Mouse (Mus musculus): ENCODE data around the gene Tmem8b. TPM values are rescaled to one million over a fixed set of nuclear protein-coding genes. Genes with fewer than 3 reads are reported as not detected.

Gene Tmem8b
- polyA plus RNA-seq, 1 experiment, result 17.3 TPM

GRCm38 (mm10) chr4:43678541-43678940 lies 9.8 kb downstream of the Tmem8b start:
- DNase-seq, result no peak
- TF ChIP-seq POLR2A (IDR thresholded peaks at IDR 0.05; ENCODE audit: borderline replicate concordance, extremely low read depth, low read depth, low read length), result no peak
- TF ChIP-seq CTCF (IDR thresholded peaks at IDR 0.05; ENCODE audit: insufficient read depth, low read length), result no peak
- 91% methylated on average over 6 of the region's 6 CpGs for WGBS
- no peaks in the 10 kb centered on the region for H3K4me1 ChIP-seq (ENCODE audit: control insufficient read depth, insufficient read depth, low read length)
- H3K4me3 ChIP-seq (replicated peaks; ENCODE audit: extremely low read depth, low read depth, low read length), result no peak overlapping the region

DNA sequence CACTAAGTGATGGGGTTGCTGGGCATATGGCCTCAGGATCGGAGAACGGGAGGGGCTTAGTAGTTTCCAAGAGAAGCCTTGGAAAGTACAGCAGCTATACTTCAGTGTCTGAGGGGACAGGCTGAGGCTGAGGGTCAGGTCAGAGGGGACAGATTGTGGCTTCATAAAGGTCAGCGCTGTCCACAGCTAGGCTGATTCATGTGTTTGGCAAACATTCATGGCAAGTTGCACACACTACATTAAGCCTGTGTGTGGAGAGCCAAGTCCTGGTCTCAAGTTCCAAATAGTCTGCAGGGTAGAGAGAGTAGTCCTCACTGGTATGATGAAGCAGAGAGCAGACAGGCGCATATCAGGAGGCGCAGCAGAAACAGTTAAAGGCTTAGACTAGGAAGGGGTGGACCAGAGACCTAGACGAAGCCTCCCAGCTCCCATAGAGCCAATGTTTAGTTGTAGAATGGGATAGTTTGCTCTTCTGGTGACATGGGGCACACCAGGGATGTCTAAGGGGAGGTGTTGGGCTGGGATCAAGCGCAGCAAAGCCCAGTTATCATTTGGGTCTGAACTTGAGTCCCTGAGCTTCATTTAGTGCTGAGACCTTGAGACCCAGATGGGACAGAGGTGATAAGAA lies 10.8 kb downstream of the Tmem8b start:
- WGBS, result 80% methylated on average over 7 of the region's 7 CpGs
- no peak for DNase-seq
- no peak overlapping the region for H3K4me3 ChIP-seq (replicated peaks; ENCODE audit: extremely low read depth, low read depth, low read length)
- TF ChIP-seq POLR2A (IDR thresholded peaks at IDR 0.05; ENCODE audit: borderline replicate concordance, extremely low read depth, low read depth, low read length) (no peak), CTCF (IDR thresholded peaks at IDR 0.05; ENCODE audit: insufficient read depth, low read length) (no peak)
- H3K4me1 ChIP-seq (ENCODE audit: control insufficient read depth, insufficient read depth, low read length), result no peaks in the 10 kb centered on the region

GRCm38 (mm10) chr4:43690021-43690420 lies 21.2 kb downstream of the Tmem8b start:
- DNase-seq, result no peak
- TF ChIP-seq CTCF (IDR thresholded peaks at IDR 0.05; ENCODE audit: insufficient read depth, low read length), result no peak
- no peak for TF ChIP-seq POLR2A (IDR thresholded peaks at IDR 0.05; ENCODE audit: borderline replicate concordance, extremely low read depth, low read depth, low read length)
- Histone ChIP-seq H3K4me3 (replicated peaks; ENCODE audit: extremely low read depth, low read depth, low read length) (no peak overlapping the region), H3K4me1 (ENCODE audit: control insufficient read depth, insufficient read depth, low read length) (peaks cover 2% of the 10 kb centered on the region; the same call in 1 of the 2 replicates)
- 95% methylated on average over 17 of the region's 17 CpGs for WGBS

DNA sequence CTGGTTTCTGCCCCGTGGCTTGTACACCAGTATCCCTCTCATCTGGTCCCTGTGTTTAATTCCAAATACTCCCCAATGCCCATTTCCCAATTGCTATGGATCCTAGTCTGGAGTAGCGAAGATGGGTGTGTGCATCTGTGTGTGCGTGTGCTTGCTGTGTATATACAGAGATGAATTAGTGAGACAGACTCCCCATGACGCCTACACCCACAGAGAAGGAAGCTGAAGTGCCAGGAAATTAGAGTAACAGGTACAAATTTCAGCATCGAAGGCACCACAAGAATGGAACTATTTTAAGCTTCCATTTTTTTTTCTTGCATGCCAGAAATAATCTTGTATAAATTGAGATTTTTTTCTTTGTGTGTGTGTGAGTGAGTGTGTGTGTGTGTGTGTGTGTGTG lies 22.3 kb downstream of the Tmem8b start:
- WGBS, result 61% methylated on average over 5 of the region's 5 CpGs
- Histone ChIP-seq H3K4me3 (replicated peaks; ENCODE audit: extremely low read depth, low read depth, low read length) (no peak overlapping the region), H3K4me1 (ENCODE audit: control insufficient read depth, insufficient read depth, low read length) (peaks cover 2% of the 10 kb centered on the region; the same call in 1 of the 2 replicates)
- TF ChIP-seq POLR2A (IDR thresholded peaks at IDR 0.05; ENCODE audit: borderline replicate concordance, extremely low read depth, low read depth, low read length), result no peak
- TF ChIP-seq CTCF (IDR thresholded peaks at IDR 0.05; ENCODE audit: insufficient read depth, low read length), result no peak
- no peak for DNase-seq

GRCm38 (mm10) chr4:43693806-43694241 lies 25.1 kb downstream of the Tmem8b start:
- no peak for TF ChIP-seq POLR2A (IDR thresholded peaks at IDR 0.05; ENCODE audit: borderline replicate concordance, extremely low read depth, low read depth, low read length)
- TF ChIP-seq CTCF (IDR thresholded peaks at IDR 0.05; ENCODE audit: insufficient read depth, low read length), result no peak

DNA sequence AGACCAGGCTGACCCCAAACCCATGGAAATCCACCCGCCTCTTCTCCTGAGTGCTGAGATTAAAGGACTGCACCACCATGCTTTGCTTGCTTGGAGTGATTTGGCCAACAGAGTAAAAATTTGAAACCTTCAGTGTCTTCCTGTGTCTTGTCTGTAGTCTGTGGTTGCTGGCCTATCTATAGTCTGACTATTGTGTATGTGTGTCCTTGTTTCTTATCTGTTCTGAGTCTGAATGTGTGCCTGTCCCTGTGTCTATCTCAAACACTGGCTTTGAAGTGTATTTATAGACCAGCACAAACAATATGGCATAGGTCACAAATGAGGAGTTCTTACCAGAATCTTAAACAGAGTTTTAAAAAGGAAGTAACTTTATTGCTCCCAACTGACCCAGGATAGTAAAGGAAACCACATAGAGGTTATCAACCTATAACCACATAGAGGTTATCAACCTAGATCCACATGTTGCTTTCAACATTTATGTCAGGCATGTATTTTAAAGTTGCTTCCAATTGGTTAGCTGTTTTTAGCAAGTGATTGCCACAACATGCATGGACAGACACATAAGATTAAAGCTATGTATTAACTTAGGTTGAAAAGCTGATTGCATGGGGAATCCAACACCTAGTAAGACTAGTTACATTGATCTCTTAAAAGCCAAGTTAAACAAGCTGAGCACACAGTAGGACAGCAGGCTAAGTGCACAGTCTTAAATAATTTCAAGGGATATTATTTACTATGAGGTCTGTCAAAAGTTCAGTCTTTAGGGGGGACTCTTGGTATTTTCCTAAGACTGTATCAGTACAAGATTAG lies 25.9 kb downstream of the Tmem8b start:
- no peak for DNase-seq
- 89% methylated on average over 1 of the region's 1 CpGs for WGBS
- peaks cover 2% of the 10 kb centered on the region; the same call in 1 of the 2 replicates for H3K4me1 ChIP-seq (ENCODE audit: control insufficient read depth, insufficient read depth, low read length)
- H3K4me3 ChIP-seq (replicated peaks; ENCODE audit: extremely low read depth, low read depth, low read length), result no peak overlapping the region
- TF ChIP-seq CTCF (IDR thresholded peaks at IDR 0.05; ENCODE audit: insufficient read depth, low read length) (no peak), POLR2A (IDR thresholded peaks at IDR 0.05; ENCODE audit: borderline replicate concordance, extremely low read depth, low read depth, low read length) (no peak)

More at GRCm38 (mm10) chr4:43693806-43694241, 25.1 kb downstream of the Tmem8b start:
- WGBS, result 39% methylated on average over 5 of the region's 5 CpGs
- no peak for DNase-seq
- H3K4me1 ChIP-seq (ENCODE audit: control insufficient read depth, insufficient read depth, low read length), result peaks cover 2% of the 10 kb centered on the region; the same call in 1 of the 2 replicates
- H3K4me3 ChIP-seq (replicated peaks; ENCODE audit: extremely low read depth, low read depth, low read length), result no peak overlapping the region

DNA sequence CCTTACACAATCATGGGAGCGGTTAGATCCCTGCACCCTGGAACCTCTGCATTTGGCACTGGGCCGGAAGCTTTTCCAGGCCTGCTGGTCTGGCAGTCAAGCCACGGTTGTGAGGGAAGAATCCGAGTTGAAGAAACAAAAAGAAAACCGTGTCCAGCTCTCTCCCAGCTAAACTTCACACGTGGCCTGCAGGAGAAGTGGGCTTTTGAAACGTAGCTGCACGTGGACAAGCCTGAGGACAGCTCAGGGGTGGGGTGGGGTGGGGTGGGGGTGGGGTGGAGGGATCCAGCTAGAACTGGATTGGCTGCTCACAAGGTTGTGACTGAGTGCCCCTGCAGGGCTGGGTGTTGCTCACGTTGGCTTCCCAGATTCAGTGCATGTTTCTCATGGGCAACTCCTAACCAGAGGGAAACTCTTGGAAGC lies 26.5 kb downstream of the Tmem8b start:
- H3K4me3 ChIP-seq (replicated peaks; ENCODE audit: extremely low read depth, low read depth, low read length), result no peak overlapping the region
- H3K4me1 ChIP-seq (ENCODE audit: control insufficient read depth, insufficient read depth, low read length), result peaks cover 2% of the 10 kb centered on the region; the same call in 1 of the 2 replicates
- peak; percentile 54 for DNase-seq
- 24% methylated on average over 9 of the region's 9 CpGs for WGBS
- TF ChIP-seq POLR2A (IDR thresholded peaks at IDR 0.05; ENCODE audit: borderline replicate concordance, extremely low read depth, low read depth, low read length) (peak; percentile 59; the same call in 1 of the 2 replicates), CTCF (IDR thresholded peaks at IDR 0.05; ENCODE audit: insufficient read depth, low read length) (no peak)

DNA sequence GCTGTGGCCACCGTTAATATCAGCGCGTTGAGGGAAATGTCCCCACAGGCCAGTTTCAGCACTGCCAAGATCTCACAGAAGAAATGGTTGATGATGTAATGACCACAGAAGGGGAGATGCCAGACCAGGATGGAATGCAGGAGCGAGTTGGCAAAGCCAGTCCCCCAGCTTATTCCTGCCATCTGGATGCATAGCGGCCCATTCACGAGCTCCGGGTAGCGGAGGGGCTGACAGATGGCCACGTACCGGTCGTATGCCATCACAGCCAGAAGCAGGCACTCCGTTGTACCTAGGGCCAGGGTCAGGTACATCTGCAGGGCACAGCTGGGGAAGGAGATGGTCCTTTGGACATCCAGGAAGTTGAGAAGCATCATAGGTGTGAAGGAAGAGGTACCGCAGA lies 27.8 kb downstream of the Tmem8b start:
- H3K4me1 ChIP-seq (ENCODE audit: control insufficient read depth, insufficient read depth, low read length), result peaks cover 2% of the 10 kb centered on the region; the same call in 1 of the 2 replicates
- 82% methylated on average over 13 of the region's 13 CpGs for whole genome bisulfite sequencing
- no peak for TF ChIP-seq CTCF (IDR thresholded peaks at IDR 0.05; ENCODE audit: insufficient read depth, low read length)
- TF ChIP-seq POLR2A (IDR thresholded peaks at IDR 0.05; ENCODE audit: borderline replicate concordance, extremely low read depth, low read depth, low read length), result no peak
- no peak for DNase-seq
- no peak overlapping the region for H3K4me3 ChIP-seq (replicated peaks; ENCODE audit: extremely low read depth, low read depth, low read length)

DNA sequence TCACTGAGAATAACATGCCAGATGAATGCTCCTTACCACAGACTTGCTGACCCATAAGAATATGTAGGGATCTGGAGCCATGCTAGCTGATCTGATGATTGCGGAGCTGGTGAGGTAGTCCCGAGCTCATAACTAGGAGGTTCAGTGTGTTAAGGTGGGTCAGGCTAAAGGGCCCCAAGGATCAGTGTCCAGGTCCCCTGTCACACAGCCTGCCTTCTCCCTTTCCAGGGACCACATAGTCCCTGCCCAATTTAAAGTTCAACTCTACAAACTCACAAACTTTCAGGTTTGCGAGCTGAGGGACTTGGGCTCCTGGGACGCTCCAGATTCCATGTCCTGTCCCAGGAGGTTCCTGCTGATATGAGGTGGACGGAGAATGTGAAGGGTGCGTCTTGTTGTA lies 31.9 kb downstream of the Tmem8b start, which contains the start of gene Olfr70:
Gene Olfr70 (minus strand): TSS at position 101 of the 400 bp plus-strand sequence.
- no peak for DNase-seq
- WGBS, result 91% methylated on average over 6 of the region's 6 CpGs
- H3K4me3 ChIP-seq (replicated peaks; ENCODE audit: extremely low read depth, low read depth, low read length), result no peak within 1 kb of the TSS
- TF ChIP-seq CTCF (IDR thresholded peaks at IDR 0.05; ENCODE audit: insufficient read depth, low read length) (no peak), POLR2A (IDR thresholded peaks at IDR 0.05; ENCODE audit: borderline replicate concordance, extremely low read depth, low read depth, low read length) (no peak)
- no peaks in the 10 kb centered on the region for H3K4me1 ChIP-seq (ENCODE audit: control insufficient read depth, insufficient read depth, low read length)
